Mouse (Mus musculus): Measurements from ENCODE around the gene Prss38. TPM values are rescaled to one million over a fixed set of nuclear protein-coding genes. Genes with fewer than 3 reads are reported as not detected.

Prss38 gene
- total RNA-seq, 2 experiments from 2014 or later, result 0.25 TPM; not detected in 1

DNA sequence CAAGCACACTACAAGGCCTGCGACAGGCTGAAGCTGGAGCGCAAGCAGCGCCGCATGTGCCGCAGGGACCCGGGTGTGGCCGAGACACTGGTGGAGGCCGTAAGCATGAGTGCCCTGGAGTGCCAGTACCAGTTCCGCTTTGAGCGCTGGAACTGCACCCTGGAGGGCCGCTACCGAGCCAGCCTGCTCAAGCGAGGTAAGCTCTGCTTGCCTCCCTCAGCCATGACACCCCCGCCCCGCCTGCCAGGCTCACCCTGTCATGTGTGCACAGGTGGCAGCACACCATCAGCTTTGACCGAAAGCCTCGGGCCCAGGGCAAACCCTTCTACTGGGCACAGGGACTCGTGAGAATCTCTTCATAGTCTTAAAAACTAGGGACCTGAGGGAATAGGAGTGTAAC lies 47.8 kb downstream of the Prss38 start:
- no peak for DNase-seq (ENCODE audit: low spot score in 2 of 2)

DNA sequence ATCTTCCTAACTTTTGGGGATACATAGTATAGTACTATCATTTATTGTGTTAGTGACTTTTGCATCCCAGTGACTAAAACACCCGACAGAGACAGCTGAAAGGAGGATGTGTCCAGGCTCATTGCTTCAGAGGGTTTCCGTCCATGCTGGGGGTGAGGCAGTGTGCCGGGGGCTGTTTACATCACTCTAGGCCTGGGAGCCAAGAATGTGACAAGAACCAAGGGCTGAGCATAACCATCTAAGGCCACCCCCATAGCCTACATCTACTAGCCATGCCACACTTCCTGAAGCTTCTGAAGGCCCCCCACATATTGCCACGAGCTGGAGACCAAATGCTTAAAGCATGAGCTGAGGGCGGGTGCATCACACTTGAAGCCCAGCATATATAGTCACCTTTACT lies 50.7 kb downstream of the Prss38 start:
- DNase-seq (ENCODE audit: low spot score in 2 of 2), result no peak

DNA sequence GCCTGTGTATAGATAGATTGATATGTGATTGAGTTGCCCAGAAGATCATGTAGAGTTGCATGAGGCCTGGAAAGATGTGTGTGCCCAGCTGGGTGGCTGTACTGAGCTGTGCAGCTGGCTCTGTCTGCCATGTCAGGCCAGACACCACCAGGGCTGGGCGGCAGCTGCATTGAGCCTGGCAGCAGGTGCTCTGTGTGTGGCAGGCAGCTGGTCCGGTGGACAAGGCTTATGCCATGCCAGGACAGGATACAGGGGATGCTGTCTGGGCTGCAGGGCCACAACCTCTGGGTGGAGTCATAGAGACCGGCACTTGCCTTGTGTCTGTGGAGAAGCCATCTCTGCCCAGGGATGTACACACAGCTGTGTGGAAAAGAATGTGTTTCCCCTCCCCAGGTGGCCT lies 52.5 kb downstream of the Prss38 start:
- DNase-seq (ENCODE audit: low spot score in 2 of 2), result no peak

Small RNAs within 50 kb of the gene (microRNA-seq; reads per million reads assigned to microRNA genes)
- 0 reads per million in 2 experiments for gene Gm24756

Other genes starting within 250 kb of the Prss38 start
- gene Obscn, start 239.3 kb downstream of the Prss38 start, total RNA-seq (2021), result 1 to 10 TPM; 2.2 to 2.4 TPM
- gene Iba57, start 211.9 kb downstream of the Prss38 start, total RNA-seq (2021), result 1 to 10 TPM; 7.7 to 9.9 TPM
- 10 to 100 TPM; 20.6 to 21.1 TPM for gene Gjc2, start 192.4 kb downstream of the Prss38 start, total RNA-seq (2021)
- 100 to 1,000 TPM; 124 to 128 TPM for gene Guk1, start 183.4 kb downstream of the Prss38 start, total RNA-seq (2021)
- 10 to 100 TPM; 37.1 to 41.8 TPM for gene Mrpl55, start 173.2 kb downstream of the Prss38 start, total RNA-seq (2021)
- gene 2310033P09Rik, start 167.3 kb downstream of the Prss38 start, total RNA-seq (2021), result 10 to 100 TPM; 22.9 to 28.8 TPM
- 100 to 1,000 TPM; 504 to 527 TPM for gene Arf1, start 147.4 kb downstream of the Prss38 start, total RNA-seq (2021)
- gene Wnt3a, start 84.9 kb downstream of the Prss38 start, total RNA-seq (2021), result not detected
- gene Wnt9a, start 68.7 kb downstream of the Prss38 start, total RNA-seq (2021), result 1 to 10 TPM; 3.7 to 4.1 TPM
- 10 to 100 TPM; 27.0 to 29.3 TPM for gene Jmjd4, start 74.4 kb upstream of the Prss38 start, total RNA-seq (2021)
- 100 to 1,000 TPM; 334 to 342 TPM for gene Snap47, start 75.5 kb upstream of the Prss38 start, total RNA-seq (2021)
- 1 to 10 TPM; 3.9 to 4.7 TPM for gene Zfp867, start 96.8 kb upstream of the Prss38 start, total RNA-seq (2021)
- 10 to 100 TPM in 1 of 2 experiments, 1 to 10 TPM in 1; 9.4 to 13.3 TPM for gene Zkscan17, start 151.1 kb upstream of the Prss38 start, total RNA-seq (2021)
- gene Nlrp3, start 165.9 kb upstream of the Prss38 start, total RNA-seq (2021), result 1 to 10 TPM; 1.0 to 1.9 TPM
- gene Olfr222, start 200.6 kb upstream of the Prss38 start, total RNA-seq (2021), result not detected
- not detected for gene Olfr223, start 217.6 kb upstream of the Prss38 start, total RNA-seq (2021)